Mouse (Mus musculus) fibroblast of lung, adult 2 months (primary cell): ENCODE measurements around the gene Rsg1.

Experiments used
- DNase-seq: peaks from one replicate; pipeline ENCODE4 v3.0.0-alpha.2; 2011; ENCODE audit warnings: low read depth

Gene Rsg1

GRCm38 (mm10) chr4:141212892-141213291 lies 864 bp upstream of the Rsg1 start:
- DNase-seq: no peak

DNA sequence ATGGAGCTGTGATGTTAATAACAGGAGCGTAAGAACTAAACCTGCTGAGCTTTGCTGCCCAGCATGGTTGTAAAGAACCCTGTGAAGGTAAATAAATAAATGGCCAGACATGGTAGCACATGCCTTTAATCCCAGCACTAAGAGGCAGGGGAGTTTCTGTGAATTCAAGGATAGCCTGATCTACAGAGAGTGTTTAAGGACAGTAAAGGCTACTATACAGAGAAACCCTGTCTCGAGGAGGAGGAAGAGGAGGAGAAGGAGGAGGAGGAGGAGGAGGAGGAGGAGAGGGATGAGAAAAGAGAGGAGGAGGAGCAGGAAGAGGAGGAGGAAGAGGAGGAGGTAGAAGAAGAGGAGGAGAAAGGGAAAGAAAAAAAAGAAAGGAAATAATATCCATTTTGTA lies 414 bp upstream of the Rsg1 start:
- DNase-seq: no peak

- DNase-seq: no peak
Observed at GRCm38 (mm10) chr4:141214337-141214851, 638 bp downstream of the Rsg1 start.

- no peak for DNase-seq
Observed at GRCm38 (mm10) chr4:141219583-141220213, 5.9 kb downstream of the Rsg1 start.

GRCm38 (mm10) chr4:141221848-141222247 lies 8.1 kb downstream of the Rsg1 start:
- no peak for DNase-seq

- DNase-seq: no peak
Observed at GRCm38 (mm10) chr4:141222752-141223151, 9.0 kb downstream of the Rsg1 start.

- DNase-seq: no peak
Observed at GRCm38 (mm10) chr4:141228687-141229086, 14.9 kb downstream of the Rsg1 start.

DNA sequence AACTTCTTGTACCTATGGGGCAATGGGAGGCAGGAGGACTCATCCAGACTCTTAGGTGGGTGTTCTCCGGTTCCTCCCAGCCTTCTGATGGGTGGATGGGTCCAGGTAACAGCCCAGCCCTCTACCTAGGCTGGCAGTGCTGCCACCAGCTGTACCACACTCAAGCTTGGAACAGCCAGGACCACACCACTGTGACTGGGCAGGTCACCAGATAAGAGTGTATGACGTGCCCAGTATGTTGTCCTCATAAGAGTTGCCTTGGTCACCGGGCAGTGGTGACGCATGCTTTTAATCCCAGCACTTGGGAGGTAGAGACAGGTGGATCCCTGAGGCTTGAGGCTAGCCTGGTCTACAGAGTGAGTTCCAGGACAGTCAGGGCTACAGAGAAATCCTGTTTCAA lies 19.4 kb downstream of the Rsg1 start:
- no peak for DNase-seq

DNA sequence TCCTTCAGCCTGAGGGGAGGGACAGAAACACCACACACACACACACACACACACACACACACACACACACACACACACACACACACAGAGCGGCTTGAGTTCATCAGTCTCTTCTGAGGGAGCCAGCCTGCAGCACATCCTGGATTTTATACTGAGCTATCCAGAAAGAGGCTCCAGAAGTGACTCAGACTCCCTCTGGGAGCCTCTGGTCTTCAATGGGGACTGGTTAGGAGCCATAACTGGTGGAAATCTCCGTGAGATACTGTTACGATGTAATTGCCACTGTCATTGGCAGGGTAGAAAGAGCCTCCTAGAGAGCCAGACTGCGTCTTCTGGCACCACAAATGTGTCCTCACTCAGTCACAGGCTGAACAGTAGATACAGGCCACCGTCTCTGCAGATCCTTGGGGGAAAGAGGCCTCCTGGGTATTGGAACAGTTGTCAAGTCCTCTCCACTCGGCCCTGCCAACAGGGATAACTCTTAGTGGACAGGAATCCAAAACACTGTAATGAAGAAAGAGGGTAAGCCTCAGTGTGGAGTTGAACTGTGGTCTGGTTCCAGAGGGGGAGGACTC lies 21.9 kb downstream of the Rsg1 start:
- no peak for DNase-seq

DNA sequence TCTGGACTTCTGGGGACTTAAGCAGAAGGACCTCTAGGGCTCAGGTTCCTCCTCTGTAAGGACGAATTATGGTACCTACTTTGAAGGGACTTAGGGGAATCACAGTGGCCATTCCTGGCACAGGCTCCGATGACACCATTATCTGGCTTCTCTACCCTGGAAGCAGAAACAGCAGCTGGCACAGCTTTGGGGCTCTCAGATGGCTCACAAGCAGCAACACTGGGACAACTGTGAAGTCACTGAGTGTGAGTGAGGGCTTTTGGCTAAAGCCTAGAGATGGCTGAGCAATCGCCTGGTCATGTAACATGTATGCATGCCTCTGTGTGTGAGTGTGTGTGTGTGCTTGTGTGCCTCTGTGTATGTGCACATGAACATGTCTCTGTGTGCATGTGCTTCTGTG lies 23.1 kb downstream of the Rsg1 start:
- no peak for DNase-seq

DNA sequence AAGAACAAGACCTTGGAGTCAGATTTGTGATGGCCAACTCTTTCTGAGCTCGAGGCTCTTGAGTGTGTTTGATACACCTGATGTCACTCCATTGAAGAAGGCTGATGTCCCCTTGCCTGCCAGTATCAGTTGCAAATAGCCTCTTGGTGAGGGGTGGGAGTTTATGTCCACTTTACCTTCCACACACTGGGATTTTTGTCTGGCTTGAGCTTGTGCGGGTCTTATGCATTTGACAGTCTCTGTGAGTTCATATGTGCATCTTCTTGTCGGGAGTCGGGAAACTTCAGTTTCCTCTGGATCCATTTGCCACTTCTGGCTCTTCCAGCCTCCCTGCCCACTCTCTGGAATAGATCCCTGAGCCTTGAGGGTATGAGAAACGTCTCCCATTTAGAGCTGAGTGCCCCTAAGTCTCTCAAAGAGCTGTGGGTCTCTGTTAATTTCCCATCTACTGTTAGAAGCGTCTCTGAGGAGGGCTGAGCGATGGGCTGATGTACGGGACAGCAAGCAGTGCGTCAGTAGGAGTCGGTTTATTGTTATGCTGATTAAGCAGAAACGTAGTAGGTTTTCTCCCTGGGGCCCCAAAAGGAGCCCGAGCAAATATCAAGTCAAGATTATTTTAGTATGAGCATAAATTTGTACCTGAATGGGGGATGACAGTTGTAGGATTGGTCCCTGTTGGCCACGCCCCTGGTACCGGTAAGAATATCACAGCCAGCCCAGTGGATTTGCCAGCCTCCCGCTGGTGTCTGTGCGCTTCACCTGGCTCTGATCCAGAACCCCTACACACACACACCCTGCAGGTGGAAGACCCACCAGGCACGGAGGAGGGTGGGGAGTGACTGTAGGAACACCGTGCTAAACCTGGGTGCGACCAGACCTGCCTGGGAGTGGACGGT lies 25.0 kb downstream of the Rsg1 start:
- DNase-seq: no peak

GRCm38 (mm10) chr4:141239388-141240125 lies 25.8 kb downstream of the Rsg1 start, which contains the start of gene Arhgef19:
TSS of gene Arhgef19 (plus strand) at chr4:141239499.
- peak; percentile 91 for DNase-seq

GRCm38 (mm10) chr4:141240617-141241016 lies 26.9 kb downstream of the Rsg1 start:
- no peak for DNase-seq

GRCm38 (mm10) chr4:141241861-141242260 lies 28.1 kb downstream of the Rsg1 start:
- DNase-seq: no peak

DNA sequence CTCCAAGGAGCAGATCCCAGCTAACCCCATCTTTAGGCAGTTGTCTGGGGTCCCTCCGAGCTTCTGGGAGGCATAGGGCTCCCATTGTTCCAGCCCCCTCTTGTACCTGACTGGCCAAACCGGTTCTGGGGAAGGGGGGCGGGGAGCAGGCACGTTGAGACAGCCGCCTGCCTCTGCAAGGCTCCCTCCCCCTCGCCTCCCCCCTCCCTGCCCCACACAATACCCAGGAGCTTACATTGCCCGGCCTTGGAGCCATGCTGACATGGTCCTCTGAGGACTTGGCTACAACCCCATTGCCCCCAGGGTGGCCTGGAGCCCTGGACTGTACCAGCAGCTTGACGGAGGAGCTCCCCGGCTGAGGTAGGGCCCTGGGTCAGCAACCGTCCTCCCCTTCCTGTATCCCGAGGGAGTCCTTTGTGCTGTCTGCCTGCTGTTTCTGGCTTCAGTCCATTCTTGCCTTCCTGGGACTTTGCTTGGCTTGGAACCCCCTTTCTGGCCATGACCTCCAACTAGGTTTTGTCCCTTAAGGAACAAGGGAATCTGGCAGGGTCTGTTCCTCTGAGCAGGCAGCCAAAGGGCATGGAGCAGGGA lies 29.0 kb downstream of the Rsg1 start:
- DNase-seq: no peak

DNA sequence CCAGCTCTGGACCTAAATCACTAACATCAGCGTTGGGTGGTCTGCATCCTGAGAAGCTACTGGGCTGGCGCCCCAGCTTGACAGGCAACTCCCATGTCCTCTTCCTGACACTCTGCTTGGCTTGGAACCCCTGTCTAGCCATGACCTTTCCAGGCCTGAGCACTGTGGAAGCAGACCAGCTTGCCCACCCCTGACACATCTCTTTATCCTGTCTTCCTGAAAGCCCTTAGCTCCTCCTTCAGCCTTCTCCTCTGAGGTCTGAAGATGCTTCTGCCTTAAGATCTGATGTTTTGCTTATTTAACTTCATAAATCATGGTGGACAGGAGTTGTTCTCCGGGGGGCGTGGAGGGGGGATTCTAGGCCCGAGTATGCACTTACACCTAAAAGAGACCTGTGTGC lies 29.9 kb downstream of the Rsg1 start:
- DNase-seq: no peak

- DNase-seq: peak; percentile 67
Observed at GRCm38 (mm10) chr4:141244401-141244800, 30.6 kb downstream of the Rsg1 start.

DNA sequence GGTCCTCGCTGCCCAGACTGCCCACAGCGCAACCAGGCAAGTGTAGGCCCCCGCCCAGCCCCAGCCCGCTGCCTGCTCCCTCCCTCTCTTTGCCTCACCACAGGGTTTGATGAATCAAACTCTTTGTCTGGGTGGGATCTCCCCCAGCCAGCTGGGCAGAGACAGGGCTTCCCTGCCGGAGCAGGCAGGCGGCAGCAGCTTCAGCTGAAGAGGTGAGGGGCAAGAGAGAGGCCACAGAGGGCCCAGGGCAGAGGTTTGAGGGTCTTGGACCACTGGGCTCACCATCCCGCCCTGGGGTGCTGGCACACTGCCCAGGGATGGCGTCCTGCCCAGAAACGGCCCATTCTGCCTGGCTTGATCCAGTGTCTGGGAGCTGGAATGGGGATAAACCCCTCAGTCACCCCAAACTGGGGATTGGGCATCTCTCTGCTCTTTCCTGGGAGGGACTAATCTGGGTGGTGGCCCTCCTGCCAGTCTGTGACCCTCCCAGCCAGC lies 31.2 kb downstream of the Rsg1 start:
- peak; percentile 77 for DNase-seq

- DNase-seq: peak; percentile 48
Observed at GRCm38 (mm10) chr4:141246089-141246997, 32.6 kb downstream of the Rsg1 start.

DNA sequence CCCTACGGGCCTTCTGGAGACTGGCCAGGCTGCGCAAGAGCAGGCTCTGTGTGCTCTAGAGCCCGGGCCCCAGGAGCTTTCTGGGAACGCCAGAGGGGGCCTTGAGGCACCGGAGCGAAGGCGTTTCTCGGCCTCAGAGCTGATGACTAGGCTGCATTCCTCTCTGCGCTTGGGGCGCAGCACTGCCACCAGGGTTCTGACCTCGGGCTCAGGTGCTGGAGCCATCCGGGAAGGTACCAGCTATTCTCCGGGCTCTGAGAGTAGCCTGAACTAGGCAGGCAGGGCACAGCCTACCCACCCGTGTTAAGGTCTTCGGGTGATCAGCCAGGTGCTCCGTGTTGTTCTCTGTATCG lies 33.2 kb downstream of the Rsg1 start:
- DNase-seq: no peak
